Mouse (Mus musculus) embryo, embryonic 11.5 days (tissue): ENCODE measurements around the gene Rnase2b.
"Not testable (repeated sequence)": the region's sequence is repeated elsewhere in the genome, so short reads cannot be mapped to it uniquely, and the experiment has no call there.

Experiments
- DNase-seq: peaks from one replicate; pipeline ENCODE4 v3.0.0-alpha.2; 2012; ENCODE audit warnings: low read depth, low spot score

The Rnase2b gene

DNA sequence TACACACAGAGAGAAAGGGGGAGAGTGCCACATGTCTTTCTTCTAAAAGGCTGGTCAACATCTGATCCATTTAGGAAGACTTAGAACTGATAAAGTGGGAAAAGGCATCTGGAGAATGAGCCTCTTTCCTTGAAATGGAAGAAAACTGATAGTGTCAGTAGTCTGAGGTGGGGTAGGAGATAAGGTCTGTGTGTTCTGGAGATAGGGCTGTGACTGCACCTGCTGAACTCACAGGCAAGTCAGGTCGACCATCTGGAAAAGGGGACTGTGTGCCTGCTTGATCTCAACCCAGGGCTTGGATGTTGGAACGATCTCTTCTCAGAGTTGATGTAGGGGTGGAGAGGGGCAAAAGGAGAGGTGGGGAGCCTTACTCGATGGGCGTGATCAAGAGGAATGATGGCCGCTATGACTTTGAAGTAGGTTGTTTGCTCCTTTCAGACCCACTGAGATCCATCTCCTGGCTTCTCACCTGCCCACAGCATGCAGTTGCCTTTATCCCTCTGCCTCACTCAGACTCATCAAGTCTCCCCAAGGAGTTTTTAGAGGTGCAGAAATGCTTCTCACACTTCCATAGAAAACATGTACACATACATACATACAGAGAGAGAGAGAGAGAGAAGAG, 9.7 kb upstream of the Rnase2b start:
- DNase-seq = no peak

DNA sequence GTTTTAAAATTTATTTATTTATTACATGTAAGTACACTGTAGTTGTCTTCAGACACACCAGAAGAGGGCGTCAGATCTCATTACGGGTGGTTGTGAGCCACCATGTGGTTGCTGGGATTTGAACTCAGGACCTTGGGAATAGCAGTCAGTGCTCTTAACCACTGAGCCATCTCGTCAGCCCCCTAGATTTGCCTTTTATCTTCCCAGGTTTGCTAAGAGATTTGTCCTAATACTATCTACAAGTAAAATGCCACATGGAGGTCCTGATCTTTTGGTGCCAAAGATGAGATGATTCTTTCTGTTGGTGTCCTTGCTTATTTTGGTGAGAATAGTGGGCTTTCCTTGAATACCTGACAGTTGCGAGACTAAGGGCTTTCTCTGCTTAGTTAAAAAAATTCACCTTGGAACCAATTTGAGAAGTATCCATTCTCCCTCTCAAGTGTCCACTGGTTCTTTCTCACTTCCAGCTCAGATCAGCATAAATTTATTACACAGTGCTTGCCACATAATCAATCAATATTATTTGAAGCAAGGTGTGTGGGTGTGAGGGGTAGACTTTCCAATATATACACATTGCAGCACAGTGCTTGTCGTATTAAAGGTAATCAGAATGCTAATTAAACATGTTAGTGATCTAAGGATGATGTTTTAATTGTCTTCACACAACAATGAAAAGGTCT, 5.9 kb upstream of the Rnase2b start:
- DNase-seq = no peak

DNA sequence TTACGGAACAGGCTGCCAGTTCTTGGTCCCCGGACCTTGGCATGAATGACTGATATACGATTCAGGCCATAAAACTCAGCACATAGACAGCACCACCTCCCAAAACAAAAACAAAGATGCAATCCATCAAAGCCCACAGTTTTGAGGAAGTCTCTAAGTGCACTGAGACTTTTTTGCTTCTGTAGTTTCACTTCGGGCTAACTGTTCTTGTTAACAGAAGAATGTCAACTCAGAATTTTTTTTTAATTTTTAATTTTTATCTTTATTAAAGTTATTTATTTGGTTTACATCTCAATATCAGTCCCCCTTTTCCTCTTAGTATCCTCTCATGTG, 5.4 kb upstream of the Rnase2b start:
- no peak for DNase-seq

DNA sequence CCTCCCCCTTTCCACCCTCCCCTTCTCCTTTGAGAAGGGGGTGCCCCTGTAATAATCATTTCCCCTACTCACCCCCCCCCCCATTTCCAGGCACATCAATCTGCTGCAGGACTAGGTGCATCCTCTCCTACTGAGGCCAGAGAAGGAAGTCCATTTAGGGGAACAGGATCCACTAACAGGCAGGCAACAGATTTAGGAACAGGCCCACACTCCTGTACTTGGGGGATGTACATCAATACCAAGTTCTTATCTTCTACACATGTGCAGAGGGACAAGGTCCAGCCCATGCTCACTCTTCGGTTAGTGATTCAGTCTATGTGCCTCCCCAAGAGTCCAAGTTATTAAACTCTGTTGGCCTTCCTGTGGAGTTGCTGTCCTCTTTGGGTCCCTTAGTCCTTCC, 5.0 kb upstream of the Rnase2b start:
- no peak for DNase-seq

DNA sequence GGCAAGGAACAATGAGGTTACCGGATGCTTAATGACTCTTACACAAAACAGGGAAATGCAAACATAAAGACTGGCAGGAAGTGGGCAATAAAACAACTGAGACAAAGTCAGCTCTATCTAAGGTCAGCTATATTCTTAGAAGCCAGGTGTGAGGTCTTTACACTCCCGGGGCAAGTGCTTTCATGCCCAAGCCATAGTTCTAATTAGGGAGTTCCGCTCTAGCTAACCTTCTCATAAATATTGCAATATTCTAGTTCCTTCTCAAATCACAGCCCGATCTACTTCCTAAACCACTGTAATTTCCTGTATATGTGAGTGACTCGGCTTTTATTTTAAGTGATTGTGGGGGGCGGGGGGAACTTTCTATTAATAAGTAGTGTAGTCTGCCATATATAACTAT, 1.3 kb downstream of the Rnase2b start:
- not testable (repeated sequence) for DNase-seq

DNA sequence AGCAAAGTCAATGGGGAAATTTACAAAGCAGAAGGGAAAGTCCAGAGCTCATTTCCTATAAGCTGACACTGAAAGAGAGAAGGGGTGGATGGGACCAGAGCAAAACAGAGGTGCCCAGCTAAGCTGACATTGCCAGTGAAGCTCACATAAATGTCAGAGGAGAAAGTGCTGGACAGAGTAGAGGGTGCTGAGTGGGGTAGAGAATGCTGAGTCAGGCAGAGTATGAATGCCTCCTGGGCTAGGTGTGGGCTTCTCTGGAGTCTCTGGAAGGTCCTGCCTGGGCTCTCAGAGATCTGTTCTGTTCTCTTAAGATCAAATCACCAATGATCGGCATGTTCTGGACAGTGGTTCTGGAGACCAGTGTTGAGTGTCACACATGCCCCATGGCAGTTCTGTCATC, 3.4 kb downstream of the Rnase2b start:
- DNase-seq = no peak

DNA sequence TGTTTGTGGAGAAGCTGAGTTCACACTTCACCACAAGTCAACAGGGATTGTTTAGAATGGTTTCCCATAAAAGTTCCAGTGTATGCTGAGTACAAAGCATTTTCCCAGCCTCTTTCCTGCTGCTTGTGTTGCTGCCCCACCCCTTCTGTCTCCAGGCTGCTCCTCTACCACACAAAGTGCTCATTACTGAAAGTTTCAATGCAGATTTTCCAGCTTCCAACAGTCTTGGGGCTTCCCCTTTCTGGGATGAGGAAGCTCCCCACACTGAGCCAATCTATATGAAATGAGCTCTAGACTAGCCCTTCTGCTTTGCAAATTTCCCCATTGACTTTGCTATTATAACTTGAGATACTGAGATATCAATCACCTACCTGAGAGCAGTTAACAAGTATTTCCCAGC, 4.0 kb downstream of the Rnase2b start:
- DNase-seq = no peak

DNA sequence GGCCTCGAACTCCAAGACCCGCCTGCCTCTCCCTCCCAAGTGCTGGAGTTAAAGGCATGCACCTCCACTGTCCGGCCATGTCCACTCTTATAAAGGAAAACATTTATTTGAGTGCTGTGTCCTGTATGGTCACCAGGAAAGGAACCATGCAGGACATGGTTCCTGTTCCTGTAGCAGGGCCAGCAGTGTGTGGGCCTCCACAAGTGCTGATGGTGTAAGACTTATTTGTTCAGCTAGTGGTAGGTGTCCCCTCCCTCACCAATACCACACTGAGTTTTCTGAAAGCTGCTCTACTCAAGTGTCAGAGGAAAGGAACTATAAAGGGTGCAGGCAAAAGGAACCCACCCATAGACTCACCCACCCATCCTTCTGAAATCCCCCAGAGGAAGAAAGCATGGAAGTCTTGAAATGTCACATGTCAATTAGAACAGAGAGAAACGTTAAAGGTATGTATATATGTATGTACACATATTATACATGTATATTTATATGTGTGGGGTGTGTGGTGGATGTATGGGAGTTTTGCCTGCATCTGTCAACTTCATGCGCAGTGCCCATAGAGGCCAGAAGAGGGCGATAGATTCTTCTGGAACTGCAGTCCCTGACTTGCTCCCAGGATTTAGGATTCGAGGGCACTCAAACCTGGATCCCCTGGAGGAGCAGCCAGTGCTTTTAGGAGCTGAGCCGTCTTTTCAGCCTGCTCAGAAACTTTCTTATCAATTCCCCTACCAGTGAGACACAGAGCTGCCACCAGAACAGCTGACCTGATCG, 10.2 kb downstream of the Rnase2b start:
- DNase-seq = not testable (repeated sequence)

DNA sequence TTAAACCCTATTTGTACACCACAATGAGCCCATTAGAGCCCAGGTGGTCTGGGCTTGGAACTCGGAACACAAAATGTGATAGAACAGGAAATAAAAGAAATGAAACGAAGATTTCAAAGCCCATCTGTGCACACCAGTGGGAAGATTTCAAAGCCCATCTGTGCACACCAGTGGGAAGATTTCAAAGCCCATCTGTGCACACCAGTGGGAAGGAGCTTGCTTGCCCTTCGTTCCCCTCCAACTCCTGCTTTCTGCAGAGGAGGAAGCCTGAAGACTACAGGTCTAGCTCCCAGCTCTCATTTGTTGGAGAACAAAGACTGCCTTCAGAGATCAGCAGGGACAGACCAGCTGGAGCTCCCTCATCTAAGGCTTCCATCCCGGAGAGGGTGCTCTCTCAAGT, 10.9 kb downstream of the Rnase2b start:
- DNase-seq = not testable (repeated sequence)

DNA sequence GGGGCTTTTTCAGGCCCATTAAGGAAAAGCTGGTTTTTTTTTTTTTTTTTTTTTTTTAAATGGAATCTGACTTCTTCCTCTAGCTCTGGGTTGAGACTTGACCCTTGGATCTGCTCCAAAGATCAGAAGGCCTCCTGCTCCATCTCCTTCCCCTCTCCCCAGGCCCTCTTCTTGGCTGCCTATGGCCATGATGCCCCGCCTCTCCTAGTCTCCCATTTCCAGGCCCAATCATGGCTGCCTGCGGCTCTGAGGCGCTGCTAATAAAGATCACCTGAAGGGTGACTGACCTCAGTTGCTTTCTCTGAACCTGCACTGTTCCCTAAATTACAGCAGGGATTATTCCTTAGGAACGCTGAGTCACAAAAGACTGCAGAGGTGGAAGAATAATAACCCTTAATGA, 11.8 kb downstream of the Rnase2b start:
- DNase-seq = no peak

DNA sequence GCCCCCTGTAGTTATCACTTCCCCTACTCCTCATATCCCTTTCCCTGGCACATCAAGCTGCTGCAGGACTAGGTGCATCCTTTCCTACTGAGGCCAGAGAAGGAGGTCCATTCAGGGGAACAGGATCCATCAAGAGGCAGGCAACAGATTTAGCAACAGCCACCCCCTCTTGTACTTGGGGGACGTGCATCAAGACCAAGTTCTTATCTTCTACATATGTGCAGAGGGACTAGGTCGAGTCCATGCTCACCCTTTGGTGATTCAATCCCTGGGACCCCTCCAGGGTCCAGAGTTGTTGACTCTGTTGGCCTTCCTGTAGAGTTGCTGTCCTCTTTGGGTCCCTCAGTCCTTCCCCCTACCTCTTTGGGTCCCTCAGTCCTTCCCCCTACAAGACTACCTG, 19.0 kb downstream of the Rnase2b start:
- DNase-seq = not testable (repeated sequence)

DNA sequence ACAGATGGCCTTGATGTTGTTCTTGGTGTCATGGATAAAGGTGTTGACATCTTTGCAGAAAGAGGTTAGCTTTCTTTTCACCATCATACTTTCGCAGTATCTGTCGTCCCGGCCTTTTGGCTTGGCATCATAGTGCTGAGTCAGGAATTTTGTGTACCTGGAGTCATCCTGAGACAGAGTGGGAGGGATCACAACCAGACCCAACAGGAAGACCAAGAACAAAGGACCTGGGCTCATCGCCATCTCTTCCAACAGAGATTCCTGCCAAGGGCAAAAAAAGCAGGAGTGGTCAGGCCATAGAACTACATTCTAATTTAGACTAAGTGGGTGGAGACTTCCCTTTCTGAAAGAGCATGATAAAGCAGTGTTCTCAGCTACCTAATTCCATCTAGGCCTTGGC, 33.6 kb downstream of the Rnase2b start:
- no peak for DNase-seq

DNA sequence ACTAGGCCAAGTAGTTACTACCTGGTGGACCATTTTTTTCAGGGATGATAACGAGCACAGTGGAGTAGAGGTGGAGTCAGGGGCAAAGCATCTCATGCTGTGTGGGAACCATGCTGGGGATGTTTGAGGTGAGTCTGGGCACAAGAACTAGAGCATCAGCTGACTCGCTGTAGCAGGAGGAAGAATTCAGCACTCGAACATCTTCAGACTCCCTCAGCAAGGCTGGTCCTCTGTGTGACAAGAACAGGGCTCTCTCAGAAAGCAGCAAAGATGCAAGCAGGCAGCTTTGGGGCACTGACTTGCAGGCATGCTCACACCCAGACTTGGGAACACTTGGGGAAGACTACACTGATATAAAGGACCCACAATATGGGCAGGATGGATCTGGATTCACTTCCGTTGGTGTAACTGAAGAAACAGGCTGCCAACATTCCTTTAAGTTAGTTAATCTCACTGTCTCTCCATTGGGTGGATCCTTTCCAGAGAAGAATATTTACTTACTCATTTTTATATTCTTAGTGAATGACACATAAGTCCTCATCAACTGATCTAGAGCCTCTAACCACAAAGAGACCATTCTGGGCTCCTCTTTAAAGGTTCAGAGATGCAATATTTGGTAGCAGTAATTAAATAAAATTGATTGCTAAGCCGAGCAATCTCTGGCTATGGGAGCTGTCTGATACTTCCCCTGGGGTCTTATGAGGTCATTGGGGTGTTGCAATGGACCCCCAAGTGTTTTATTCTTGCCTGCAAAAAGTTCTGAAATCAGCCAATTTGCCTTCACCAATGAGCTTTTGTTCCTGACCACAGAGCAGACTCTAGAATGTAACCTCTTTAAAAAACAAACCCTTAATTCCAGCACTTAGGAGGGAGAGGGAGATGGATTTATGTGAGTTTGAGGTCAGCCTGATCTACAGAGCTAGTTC, 37.3 kb downstream of the Rnase2b start, which contains the start of gene Ang2:
Ang2 (minus strand) TSS at position 51 of the 926 bp plus-strand sequence.
- no peak for DNase-seq

DNA sequence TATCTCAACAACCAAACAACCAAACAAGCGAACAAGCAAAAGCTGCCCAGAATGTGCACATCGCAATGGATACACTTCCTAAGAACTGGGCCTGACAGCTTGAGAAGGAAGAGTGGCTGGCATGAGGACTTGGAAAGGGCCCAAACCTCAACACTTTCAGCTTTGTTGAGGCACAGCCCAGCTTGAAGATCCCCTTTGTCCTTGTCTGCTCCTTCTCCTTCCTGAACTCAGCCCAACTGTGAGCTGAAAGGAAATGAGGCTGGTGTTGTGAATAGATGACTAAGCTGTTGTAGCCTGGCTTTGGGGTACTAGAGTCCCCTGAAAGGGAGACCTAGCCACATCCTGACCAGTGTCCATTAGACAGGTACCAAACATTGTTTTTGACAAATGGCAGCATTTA, 38.0 kb downstream of the Rnase2b start:
- no peak for DNase-seq

DNA sequence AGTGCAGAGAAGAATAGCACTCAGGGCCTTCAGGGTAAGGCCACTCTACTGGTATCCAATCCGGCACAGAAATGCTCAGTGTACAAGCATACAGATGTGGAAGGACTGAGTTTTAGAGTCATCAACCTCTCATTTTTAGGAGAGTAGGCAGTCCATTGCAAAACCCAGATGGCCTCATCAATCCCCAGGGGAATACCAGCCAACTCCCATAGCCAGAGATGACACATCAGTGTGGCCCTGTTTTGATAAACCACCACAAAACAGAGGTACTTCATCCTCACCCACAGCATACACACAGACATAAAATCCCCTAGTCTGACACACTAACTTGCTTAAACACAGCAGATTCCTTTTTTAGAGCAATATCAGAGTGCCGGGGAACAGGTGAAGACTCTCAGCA, 38.4 kb downstream of the Rnase2b start:
- no peak for DNase-seq

DNA sequence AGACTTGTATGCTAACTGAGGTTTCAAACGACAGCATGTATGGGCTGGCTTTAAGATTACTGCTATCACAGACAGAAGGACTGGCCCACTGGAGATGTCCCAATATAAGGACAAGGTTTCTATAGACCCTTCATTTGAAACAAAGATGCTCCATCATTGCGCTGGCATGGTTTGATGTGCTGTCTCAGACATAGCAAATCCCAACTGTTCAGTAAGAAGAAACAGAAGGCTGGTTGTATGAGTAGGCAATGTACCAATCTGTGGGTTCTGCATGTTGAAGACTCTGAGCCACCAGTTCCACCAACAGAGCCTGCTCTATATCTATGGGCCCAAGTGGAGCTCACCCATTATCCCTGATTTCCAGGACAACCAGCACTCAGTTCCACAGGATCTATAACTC, 41.1 kb downstream of the Rnase2b start, which contains the start of gene Ear14:
Ear14 (plus strand) TSS at position 277 of the 400 bp plus-strand sequence.
- no peak for DNase-seq
